Mouse (Mus musculus): ENCODE data around the gene Rbms3. TPM values are rescaled to one million over a fixed set of nuclear protein-coding genes. Genes with fewer than 3 reads are reported as not detected.

Gene Rbms3
- total RNA-seq, 2 experiments from 2014 or later, result 13.6 to 15.0 TPM

DNA sequence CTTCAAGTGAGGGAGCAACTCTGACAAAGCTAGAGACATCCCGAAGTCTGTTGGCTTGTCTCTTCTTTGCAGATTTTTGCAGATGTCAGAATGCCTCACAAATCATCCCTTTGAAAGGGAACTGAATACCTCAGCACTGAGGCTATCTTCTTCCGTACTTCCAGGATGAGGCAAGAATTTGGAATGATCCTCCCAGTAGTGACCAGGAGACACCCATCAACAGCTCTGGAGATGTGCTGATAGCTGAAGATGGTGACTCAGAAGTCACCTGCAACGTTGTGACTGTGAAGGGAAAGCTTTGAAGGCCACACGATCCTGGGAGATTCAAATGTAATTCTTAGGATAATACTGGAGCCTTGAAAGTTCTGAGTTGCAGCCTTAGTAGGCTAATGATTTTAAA lies 720.2 kb downstream of the Rbms3 start:
- no peak for DNase-seq (ENCODE audit: extremely low spot score in 1 of 2, low spot score in 2 of 2)
- intact Hi-C loops (cut with DNase I), result no loop called here

DNA sequence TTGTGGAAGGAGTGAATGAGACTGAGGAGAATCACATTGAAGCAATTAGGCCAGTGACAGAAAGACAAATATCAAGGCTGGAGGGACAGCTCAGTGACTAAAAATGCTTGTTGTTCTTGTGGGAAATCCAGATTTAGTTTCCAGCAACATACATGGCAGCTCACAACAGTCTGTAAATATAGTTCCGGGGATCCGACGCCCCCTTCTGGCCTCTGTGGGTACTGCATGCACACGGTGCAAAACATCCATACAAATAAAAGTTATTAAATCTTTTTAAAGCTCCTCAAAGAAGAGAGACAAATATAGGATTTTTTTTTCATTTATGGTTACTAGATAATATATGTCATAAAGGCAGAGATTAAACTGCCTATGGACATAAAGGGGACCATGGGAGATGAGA lies 722.8 kb downstream of the Rbms3 start:
- intact Hi-C loops (cut with DNase I), result no loop called here
- no peak for DNase-seq (ENCODE audit: extremely low spot score in 1 of 2, low spot score in 2 of 2)

DNA sequence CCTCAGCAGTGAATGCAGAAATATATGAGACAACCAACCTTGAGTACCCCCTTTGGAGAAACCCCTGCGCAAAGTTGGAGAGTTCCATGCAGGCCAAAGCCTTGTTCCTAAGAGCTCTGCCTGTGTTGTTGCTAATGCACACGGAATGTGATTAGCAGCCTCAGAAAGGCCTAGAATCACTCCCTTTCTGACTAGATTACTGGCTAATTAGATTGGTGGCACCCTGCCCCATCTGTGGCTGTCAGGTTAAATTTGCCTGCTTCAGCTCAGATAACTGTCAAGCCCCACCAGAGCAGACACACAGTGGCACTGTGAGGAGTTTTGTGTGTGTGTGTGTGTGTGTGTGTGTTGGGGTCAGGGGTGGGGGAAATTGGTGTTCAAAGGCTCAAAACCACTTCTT lies 724.1 kb downstream of the Rbms3 start:
- intact Hi-C loops (cut with DNase I), result no loop called here
- DNase-seq (ENCODE audit: extremely low spot score in 1 of 2, low spot score in 2 of 2), result no peak

DNA sequence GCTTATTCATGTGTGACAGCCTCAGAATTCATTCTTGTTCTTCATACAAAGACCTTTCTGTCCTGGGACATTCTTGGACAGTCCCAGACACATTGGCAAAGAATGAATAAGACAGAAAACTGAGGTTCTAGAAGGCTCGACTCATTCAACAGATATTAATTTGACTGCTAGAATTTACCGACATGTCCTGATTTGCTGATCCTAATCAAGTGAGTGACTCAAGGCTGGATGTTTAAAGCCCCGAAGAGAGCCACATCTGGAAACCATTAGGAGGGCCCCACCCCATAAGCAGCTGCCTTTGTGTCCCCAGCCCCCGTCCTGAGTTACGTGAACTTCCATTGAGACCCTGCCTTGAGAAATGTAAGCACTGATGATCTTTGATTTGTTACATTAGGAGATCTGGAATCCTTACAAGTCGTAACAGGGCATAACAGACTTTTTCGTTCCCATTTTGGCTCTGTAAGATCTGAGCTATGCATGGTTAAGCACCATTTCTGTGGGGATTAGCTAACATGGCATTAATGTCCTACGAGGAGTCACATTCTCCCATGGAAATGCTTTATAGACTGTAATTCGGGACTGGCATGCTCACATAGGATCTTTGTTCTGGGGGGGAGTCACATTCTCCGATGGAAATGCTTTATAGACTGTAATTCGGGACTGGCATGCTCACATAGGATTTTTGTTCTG lies 726.3 kb downstream of the Rbms3 start:
- intact Hi-C loops (cut with DNase I), result no loop called here
- DNase-seq (ENCODE audit: extremely low spot score in 1 of 2, low spot score in 2 of 2), result no peak

DNA sequence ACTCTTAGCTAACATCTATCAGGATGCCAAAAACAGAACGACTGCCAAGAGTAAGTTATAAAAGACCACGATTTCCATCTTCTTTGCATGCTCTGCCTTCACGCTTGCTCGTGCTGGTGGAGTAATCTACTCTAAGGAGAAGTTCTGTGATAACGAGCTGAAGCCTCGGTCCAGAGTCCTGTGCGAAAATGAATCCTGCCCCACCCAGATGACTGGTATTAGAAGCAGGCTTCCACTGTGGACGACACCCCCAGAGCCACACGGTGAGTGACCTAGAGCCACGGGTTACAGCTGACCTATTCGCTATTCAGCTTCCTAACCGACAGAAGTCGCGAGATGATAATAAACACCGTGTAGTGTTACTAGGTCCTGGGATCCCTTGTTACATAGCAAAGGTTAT lies 730.3 kb downstream of the Rbms3 start:
- DNase-seq (ENCODE audit: extremely low spot score in 1 of 2, low spot score in 2 of 2), result no peak
- intact Hi-C loops (cut with DNase I), result no loop called here

DNA sequence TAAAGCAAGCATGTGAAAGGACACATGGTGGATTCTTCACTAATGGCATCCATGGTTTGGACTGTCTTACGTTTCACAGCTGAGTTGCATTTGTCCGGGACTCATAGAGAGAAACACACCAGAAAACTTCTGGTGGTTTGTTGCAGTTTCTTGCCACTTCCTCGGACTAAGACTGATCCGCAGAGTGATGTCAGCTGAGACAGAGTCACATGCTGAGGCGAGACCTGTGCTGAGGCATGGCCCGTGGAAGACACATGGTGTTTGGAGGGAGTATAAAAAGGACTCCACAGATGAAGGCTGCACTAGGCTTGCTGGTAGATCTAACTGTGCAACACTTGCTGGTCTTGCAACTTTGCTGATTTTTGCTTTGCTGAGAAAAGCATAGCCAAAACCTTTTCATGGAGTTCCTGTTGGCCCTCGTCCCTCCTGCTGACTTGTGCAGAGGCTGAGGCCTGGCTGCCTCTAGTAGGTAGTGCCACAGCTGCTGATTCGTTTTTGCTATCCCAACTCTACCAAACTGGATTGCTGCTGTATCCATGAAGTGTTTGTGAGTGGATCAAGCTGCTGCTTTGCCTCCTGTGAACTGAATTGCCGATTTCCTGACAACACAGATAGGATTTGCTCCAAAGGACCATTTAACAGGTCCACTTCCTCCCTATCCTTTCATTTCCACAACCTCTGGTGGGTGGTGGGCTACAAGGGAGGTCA lies 742.6 kb downstream of the Rbms3 start:
- no peak for DNase-seq (ENCODE audit: extremely low spot score in 1 of 2, low spot score in 2 of 2)
- intact Hi-C loops (cut with DNase I), result no loop called here

DNA sequence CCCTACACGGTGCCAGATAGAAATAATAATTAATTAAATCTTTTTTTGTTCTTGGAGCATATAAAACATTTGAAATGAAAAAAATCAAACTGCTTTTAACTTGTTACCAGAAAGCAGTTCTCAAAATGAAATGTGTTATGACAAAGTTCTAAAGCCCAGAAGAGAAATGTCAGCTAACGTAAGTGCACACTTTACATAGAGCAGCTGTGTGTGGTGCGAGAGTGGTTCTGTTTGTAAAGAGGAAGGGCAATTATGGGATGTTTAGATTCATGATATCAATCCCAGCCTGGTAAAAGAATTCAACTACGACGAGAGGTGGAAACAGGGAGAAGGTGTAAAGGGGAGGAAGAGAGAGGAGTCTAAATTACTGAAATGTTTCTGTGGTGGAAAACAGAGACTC lies 744.1 kb downstream of the Rbms3 start:
- intact Hi-C loops (cut with DNase I), result no loop called here
- DNase-seq (ENCODE audit: extremely low spot score in 1 of 2, low spot score in 2 of 2), result no peak

DNA sequence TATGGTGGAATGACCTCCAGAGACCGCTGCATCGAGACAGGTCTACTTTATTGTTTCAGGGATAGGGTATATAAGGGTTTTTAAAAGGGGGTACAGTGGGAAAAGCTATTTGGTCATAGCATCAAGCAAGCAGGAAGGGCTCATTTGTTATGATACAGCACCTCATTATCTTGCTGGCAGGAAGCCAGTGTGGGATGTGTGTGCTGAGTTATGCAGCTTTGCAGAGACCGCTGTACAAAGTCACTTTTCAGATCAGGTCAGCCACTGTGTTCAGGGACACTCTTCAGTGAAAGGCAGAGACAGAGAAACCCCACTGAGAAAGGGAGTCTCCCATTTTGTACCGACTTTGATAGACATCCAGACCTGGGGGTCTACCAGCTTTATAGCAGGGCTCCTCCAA lies 749.2 kb downstream of the Rbms3 start:
- DNase-seq (ENCODE audit: extremely low spot score in 1 of 2, low spot score in 2 of 2), result no peak
- intact Hi-C loops (cut with DNase I), result no loop called here

DNA sequence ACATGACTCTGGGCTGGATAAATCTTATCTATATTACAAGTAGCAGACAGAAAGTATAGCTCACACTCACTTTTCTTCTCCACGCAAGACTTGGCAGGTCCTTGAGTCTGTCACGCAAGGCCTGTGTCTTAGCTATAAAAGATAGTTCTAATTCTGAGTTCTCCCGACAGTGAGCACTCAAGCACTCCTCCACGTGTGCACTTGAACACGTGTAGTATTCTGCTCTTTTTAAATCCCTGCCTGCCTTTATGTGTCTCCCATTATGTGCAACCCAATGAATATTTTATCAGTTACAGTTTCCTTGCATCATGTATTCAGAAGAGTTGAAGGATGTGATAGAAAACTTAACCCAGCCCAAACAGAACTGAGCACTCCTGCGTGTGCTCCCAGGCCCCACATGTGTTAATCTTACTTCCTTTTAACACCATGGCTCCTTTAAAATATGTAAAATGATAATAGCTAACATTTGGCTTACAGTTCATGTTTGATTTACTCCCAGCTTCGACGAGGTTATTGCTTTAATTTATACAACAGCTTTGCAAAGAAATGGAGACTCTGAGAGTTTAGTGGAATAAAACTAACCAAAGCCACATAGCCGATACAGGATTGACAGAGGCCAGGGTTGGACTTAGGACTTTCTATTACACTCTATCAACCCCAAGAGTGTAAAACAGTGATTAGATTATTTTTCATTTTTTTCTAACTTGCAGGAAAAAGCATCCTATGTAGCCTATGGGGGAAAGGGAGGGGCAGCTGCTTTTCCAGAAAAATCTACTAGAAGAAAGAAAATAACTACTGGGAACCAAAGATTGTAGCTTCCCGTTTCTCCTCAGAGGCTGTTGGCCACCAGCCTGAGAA lies 749.9 kb downstream of the Rbms3 start:
- intact Hi-C loops (cut with DNase I), result no loop called here
- no peak for DNase-seq (ENCODE audit: extremely low spot score in 1 of 2, low spot score in 2 of 2)

DNA sequence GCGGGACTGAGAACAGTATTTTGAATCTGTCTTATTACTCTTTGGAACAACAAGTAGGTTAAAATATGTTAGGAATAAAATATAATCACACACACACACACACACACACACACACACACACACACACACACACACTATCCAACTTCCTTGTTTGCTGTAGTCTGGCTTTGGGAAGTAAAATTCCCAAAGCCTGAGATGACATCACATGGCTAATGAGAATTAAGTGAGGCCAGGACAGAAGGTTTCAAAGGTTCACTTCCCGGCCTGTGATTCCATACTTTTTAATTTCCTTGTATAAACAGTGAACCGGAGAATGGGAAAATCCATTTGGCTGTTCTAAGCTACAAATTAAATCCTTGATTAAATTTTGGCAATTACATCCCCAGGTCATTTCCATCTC lies 752.9 kb downstream of the Rbms3 start:
- intact Hi-C loops (cut with DNase I), result no loop called here
- no peak for DNase-seq (ENCODE audit: extremely low spot score in 1 of 2, low spot score in 2 of 2)

DNA sequence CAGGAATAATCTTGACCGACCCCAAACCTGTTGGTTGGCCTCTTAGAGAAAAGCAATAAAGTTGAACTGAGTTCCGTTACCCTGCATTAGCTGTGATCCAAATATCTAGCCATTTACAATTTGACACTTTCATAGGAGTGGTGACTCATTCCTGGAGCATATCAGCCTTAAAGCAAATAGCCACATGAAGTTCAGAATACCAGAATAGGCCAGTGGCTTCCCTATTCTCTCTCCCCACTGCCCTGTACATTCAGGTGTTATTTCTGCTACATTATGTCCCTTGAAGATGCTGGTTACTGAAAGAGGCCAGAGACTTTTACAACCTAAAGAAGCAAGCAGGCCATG lies 755.8 kb downstream of the Rbms3 start:
- intact Hi-C loops (cut with DNase I), result no loop called here
- DNase-seq (ENCODE audit: extremely low spot score in 1 of 2, low spot score in 2 of 2), result no peak

DNA sequence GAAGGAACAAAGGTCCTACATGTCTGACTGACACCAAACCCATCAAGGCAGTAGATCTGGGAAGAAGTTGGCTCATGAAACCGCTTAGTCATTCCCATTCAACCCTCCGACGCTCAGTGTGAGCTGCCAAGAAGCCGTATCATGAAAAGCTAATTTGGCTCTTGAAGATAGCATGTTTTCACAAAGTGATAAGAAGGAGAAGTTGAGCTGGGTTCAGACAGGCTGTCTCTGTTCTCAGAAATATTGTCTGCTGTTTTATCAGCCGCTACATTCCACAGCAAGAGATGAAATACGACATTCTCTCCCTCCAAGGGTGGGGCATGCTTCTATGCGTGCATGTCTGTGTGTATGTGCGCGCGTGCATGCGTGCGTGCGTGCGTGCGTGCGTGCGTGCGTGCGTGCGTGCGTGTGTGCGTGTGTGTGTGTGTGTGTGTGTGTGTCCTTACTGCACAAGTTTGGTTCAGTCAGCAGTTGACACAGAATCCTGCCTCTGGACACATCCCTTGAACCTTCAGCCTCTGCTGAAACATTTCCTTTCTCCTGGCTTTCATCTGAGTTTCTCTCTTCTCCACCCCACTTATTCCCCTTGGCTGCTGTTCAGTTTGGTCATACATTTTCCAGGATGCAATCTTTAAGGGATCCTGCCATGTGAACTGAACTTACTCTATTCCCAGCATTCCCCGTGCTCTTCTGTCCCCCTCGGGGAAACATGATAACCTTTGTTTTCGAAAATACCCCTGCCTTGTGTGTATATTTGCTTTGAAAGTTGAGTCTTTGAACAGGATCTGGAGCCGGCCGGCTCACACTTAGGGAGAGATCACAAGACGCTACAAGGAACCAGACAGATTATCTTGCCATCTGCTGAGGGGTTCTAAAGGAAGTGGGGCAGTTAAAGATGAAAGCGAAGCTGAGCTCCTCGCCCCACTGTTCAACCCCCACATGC lies 756.4 kb downstream of the Rbms3 start:
- intact Hi-C loops (cut with DNase I), result no loop called here
- peak in 1 of 2 experiments; percentile 9 for DNase-seq (ENCODE audit: extremely low spot score in 1 of 2, low spot score in 2 of 2)

DNA sequence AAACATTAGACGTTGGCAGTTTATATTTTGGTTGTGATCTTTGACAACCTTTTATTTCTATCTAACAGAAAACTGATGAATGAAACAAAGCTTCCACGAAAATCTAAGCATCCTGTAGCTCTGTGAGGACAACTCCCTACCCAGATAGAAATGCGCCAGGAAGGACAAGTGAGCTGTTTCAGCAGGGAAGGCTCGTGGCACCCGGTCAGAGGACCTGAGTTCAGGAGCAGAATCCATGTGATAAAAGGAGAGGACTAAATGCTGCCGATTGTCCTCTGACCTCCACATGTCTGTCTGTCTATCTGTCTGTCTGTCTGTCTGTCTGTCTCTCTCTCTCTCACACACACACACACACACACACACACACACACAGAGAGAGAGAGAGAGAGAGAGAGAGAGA lies 757.4 kb downstream of the Rbms3 start:
- intact Hi-C loops (cut with DNase I), result no loop called here

DNA sequence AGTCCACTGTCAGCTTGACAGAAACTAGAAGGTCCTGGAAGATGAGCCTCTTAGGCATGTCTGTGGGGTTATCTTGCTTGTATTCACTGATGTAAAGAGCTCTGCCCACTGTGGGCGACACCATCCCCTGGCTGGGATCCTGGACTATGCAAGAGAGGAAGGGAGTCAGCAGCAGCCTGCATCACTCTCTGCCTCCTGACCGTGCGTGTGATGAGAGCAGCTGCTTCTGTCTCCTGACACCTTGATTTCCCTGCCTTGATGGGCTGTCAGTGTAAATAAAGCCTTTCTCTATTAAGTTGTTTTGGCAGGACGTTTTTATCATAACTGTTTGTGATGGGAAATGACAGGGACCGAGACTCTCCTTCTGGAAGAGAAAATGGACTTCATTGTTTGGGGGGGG lies 758.1 kb downstream of the Rbms3 start:
- DNase-seq (ENCODE audit: extremely low spot score in 1 of 2, low spot score in 2 of 2), result no peak
- intact Hi-C loops (cut with DNase I), result no loop called here

More for the DNA sequence above, 757.4 kb downstream of the Rbms3 start:
- no peak for DNase-seq (ENCODE audit: extremely low spot score in 1 of 2, low spot score in 2 of 2)

DNA sequence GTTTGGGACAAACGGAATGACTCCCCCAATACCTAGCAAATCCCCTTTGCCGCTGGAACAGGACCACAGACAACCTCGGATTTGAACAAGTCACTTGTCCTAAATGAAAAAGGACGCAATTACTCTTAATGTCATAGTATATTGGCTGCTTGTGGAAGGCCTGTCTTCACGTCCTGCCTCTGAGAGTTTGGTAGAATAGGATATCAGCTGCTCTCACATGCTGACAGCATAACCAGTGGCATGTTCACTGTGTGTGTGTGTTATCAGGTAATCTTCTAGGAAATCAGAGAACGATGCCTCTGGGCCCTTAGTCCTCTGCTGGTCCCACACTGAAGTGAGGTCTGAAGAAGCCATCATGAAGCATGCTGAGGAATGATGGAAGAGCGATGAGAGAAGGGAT lies 763.7 kb downstream of the Rbms3 start:
- intact Hi-C loops (cut with DNase I), result no loop called here
- no peak for DNase-seq (ENCODE audit: extremely low spot score in 1 of 2, low spot score in 2 of 2)

DNA sequence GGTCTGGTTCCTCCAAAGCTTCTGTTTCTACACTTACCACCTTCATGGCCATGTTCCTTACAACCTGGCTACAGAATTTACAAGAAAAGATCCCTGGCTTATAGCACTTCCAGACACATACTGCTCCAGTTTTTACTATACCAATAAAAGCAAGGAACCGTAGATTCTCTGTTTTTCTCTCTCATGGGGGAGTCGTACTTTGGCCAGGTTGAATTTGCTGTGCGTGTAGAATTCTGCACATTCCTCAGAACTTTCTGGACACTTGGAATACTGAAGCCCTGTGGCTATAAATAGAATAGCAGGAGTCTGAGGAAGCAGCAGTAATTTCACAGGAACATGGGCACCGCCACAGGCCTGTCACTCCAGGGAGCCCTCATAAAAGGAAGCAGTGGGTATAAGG lies 766.1 kb downstream of the Rbms3 start:
- intact Hi-C loops (cut with DNase I), result no loop called here
- DNase-seq (ENCODE audit: extremely low spot score in 1 of 2, low spot score in 2 of 2), result no peak

DNA sequence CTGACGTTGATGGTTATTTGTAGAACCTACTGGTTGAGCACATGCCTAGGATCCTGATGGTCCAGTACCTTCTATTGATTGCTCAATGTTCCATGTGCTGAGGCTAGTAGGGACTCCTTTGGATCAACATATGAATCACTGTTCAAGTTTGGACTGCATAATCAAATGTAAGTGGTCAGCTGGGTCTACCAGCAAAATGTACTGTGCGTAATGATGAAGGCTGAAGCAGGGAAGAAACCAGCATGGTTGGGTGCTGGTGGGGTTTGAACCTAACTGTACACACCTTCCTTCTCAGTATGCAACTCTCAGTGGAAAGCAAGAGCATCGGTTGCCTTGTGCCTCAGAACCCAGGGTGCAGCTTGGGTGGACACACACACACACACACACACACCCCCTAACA lies 767.4 kb downstream of the Rbms3 start:
- intact Hi-C loops (cut with DNase I), result no loop called here
- DNase-seq (ENCODE audit: extremely low spot score in 1 of 2, low spot score in 2 of 2), result no peak

DNA sequence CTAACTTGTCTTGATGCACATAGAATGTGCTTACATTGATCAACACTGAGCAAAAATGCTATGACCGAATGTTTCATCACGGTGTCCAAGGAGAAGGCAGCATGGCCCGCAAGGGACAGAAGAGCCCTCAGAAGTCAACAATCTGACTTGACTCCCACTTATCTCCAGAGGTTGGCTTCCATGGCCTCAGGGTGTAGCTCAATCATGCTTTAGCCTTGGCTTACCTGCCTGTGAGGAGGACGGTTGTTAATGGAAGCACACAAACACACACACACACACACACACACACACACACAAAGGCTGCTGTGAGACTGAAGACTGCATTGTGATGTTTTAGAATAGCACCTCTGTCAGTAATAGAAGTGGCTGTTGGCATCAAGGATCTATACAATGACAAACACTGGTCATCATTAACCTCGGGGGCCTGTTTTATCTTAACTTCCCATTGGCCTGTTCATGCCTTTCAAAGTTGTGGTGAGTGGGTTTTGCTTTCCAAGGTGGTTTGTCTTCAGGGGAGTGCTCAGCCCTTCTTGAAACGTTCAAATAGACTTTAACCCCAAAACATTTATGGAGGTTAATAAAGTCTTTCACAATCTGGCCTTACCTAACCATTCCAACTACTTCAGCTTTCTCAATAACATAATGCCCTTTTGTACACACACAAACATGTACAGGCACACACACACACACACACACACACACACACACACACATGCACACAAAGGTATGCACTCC lies 771.7 kb downstream of the Rbms3 start:
- intact Hi-C loops (cut with DNase I), result no loop called here
- no peak for DNase-seq (ENCODE audit: extremely low spot score in 1 of 2, low spot score in 2 of 2)

Measured in left cerebral cortex, postnatal 10 days (tissue).